Mouse (Mus musculus) midbrain, embryonic 15.5 days (tissue): ENCODE measurements at regions not wholly inside any gene's neighbourhood (a gene's known extent, or its start where the extent isn't known, plus 50 kb on each side); places are given as distances from the start of the nearest gene placed in this dataset.
A peak's percentile ranks its signal among the peaks of the same experiment; 100 is the strongest.

Experiments used
- ATAC-seq: fragments of 200-750 bp; cut with Nextera tagmentation; replicated peaks from 2 replicates; pipeline ENCODE4 v1.8.0; 2017; ENCODE audit warnings: moderate TSS enrichment
- H3K27ac ChIP-seq: fragments of 300-500 bp; sonication (generic); 2 replicates; pipeline ENCODE4 v1.5.1; 2015; ENCODE audit warnings: mild to moderate bottlenecking, inconsistent platforms
- H3K27me3 ChIP-seq: fragments of 300-500 bp; sonication (generic); replicated peaks from 2 replicates; pipeline ENCODE4 v1.6.1; 2015; ENCODE audit warnings: inconsistent platforms
- H3K36me3 ChIP-seq: fragments of 300-500 bp; sonication (generic); replicated peaks from 2 replicates; pipeline ENCODE4 v1.6.1; 2015; ENCODE audit warnings: inconsistent platforms
- H3K4me1 ChIP-seq: fragments of 300-500 bp; sonication (generic); 2 replicates; pipeline ENCODE4 v1.6.1; 2015; ENCODE audit warnings: inconsistent platforms
- H3K4me2 ChIP-seq: fragments of 300-500 bp; sonication (generic); 2 replicates; pipeline ENCODE4 v1.6.1; 2015; ENCODE audit warnings: inconsistent platforms, mild to moderate bottlenecking, moderate library complexity
- H3K4me3 ChIP-seq: fragments of 300-500 bp; sonication (generic); 2 replicates; pipeline ENCODE4 v1.5.1; 2015; ENCODE audit warnings: mild to moderate bottlenecking, inconsistent platforms
- H3K9ac ChIP-seq: fragments of 300-500 bp; sonication (generic); 2 replicates; pipeline ENCODE4 v1.6.1; 2015; ENCODE audit warnings: mild to moderate bottlenecking, inconsistent platforms
- H3K9me3 ChIP-seq: fragments of 300-500 bp; sonication (generic); 2 replicates; pipeline ENCODE4 v1.6.1; 2016; ENCODE audit warnings: inconsistent platforms
- WGBS: fragments of 180-500 bp; shearing (Covaris S2); methylation state at CpG from one replicate; pipeline ENCODE4 v1.1.7; 2015; ENCODE audit warnings: mixed read lengths; 5-methylcytosine and 5-hydroxymethylcytosine counted together

DNA sequence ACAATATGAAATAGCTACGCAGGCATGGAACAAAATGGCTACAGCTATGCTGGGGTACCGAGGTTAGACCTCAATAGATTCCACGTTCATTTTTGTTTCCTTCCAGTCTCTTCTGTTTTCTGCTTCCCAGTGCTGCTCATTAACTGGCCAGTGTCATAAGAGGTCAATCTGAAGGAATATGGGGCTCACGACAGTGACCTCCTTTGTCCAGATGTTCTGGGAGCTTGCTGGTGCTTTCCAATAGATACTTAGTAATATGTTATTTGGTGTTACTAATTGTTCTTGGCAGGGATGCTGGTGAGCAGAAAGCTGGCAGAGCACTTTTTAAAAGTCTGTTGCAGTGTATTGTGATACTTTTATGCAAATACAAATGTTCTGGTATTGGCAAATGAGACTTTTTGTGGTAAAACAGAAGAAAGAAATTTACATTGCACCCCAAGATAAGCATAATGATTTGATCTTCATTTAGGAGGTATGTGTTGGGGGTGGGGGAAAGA lies 95.8 kb upstream of the Arg1 start:
- H3K27ac ChIP-seq: no peak overlapping the region
- H3K4me2 ChIP-seq: no peak overlapping the region
- no peaks in the 10 kb centered on the region for H3K9me3 ChIP-seq
- H3K36me3 ChIP-seq: no peaks in the 10 kb centered on the region
- no peaks in the 10 kb centered on the region for H3K27me3 ChIP-seq
- WGBS: 84% methylated on average over 4 of the region's 4 CpGs
- H3K4me3 ChIP-seq: no peak overlapping the region
- H3K4me1 ChIP-seq: no peaks in the 10 kb centered on the region
- ATAC-seq: no peak
- no peak overlapping the region for H3K9ac ChIP-seq

DNA sequence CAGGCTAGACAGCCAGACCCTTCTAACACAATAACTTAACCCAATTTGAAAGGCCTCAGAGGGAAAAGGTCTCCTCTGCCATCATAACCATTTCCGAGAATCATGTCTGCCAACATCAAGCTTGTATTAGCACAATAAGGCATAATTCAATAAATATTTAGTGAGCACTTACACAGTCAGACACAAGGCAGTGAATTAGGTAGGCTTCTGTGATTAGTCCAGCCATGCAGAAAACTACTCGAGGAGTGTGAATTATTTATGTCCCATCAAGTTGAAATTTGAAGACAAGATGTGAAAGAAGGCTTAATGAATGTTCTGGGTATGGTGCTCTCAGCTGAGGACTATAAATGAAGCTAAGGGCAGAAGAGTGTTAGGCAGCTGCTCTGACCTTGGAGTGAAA lies 91.7 kb upstream of the Arg1 start:
- Histone ChIP-seq H3K27me3 (no peaks in the 10 kb centered on the region), H3K4me3 (no peak overlapping the region), H3K4me2 (no peak overlapping the region), H3K9me3 (no peaks in the 10 kb centered on the region), H3K4me1 (no peaks in the 10 kb centered on the region), H3K36me3 (no peaks in the 10 kb centered on the region), H3K27ac (no peak overlapping the region), H3K9ac (no peak overlapping the region)
- ATAC-seq: no peak
- WGBS: 43% methylated on average over 2 of the region's 2 CpGs

DNA sequence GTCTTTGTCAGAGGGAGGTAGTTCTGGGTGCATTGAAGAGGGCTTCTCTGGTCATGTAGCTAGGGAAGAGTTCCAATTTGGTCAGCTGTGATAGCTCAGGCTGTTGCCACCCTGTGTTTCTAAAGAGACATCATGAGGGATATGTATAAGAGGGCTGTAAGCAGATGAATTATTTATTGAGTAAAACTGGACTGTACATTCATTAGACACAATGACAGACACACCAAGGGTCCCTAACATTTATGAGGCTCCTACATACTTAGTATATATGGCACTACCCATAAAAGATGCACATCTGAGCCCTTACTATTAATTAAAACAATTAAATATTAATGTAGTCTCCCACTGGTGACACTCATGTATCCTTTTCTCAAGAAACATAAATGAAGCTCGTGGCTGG lies 90.6 kb upstream of the Arg1 start:
- ATAC-seq: no peak
- no peak overlapping the region for H3K4me2 ChIP-seq
- no peaks in the 10 kb centered on the region for H3K27me3 ChIP-seq
- H3K36me3 ChIP-seq: no peaks in the 10 kb centered on the region
- H3K9ac ChIP-seq: no peak overlapping the region
- H3K4me3 ChIP-seq: no peak overlapping the region
- WGBS: 56% methylated on average over 1 of the region's 1 CpGs
- no peaks in the 10 kb centered on the region for H3K4me1 ChIP-seq
- H3K27ac ChIP-seq: no peak overlapping the region
- H3K9me3 ChIP-seq: no peaks in the 10 kb centered on the region

DNA sequence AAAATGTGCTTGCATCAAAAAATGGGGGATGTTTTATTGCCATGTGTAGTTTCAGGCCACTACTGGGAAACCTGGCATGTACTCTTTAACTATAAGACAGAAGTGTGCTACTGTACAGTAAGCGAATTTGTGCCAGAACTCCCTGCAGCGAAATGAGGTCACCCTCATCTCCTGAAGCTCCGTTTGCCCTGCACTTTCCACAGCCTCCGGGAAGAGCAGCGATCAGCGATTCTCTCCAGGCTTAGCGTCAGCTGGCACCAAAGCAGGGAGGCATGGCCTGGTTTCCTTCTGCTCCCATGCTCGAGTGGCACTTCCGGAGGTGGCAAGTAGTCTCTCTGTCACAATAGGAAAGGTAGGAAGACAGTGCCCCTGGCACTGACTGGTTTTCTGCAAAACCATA lies 88.8 kb upstream of the Arg1 start:
- 77% methylated on average over 9 of the region's 9 CpGs for WGBS
- H3K36me3 ChIP-seq: no peaks in the 10 kb centered on the region
- H3K27ac ChIP-seq: no peak overlapping the region
- H3K4me2 ChIP-seq: no peak overlapping the region
- H3K4me3 ChIP-seq: no peak overlapping the region
- no peaks in the 10 kb centered on the region for H3K9me3 ChIP-seq
- H3K27me3 ChIP-seq: no peaks in the 10 kb centered on the region
- no peaks in the 10 kb centered on the region for H3K4me1 ChIP-seq
- ATAC-seq: no peak
- H3K9ac ChIP-seq: no peak overlapping the region

DNA sequence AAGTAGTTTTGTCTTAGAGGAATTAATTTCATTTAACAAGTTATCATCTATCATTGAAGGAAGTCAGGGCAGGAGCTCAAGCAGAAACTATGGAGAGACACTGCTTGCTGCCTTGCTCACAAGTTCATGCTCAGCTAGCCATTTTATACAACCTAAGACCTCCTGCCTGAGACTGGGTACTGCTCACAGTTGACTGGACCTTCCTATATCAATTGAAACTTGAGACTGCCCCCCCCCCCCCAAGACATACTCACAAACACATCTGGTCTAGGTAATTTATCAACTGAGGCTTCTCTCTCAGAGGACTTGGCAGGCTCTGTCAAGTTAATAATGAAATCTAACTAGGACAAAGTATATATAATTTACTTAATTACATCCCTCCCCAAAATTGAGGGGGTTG lies 84.8 kb upstream of the Arg1 start:
- no peak for ATAC-seq
- H3K36me3 ChIP-seq: no peaks in the 10 kb centered on the region
- H3K4me3 ChIP-seq: no peak overlapping the region
- no peak overlapping the region for H3K9ac ChIP-seq
- H3K27ac ChIP-seq: no peak overlapping the region
- no peak overlapping the region for H3K4me2 ChIP-seq
- H3K9me3 ChIP-seq: no peaks in the 10 kb centered on the region
- H3K27me3 ChIP-seq: no peaks in the 10 kb centered on the region
- H3K4me1 ChIP-seq: no peaks in the 10 kb centered on the region

DNA sequence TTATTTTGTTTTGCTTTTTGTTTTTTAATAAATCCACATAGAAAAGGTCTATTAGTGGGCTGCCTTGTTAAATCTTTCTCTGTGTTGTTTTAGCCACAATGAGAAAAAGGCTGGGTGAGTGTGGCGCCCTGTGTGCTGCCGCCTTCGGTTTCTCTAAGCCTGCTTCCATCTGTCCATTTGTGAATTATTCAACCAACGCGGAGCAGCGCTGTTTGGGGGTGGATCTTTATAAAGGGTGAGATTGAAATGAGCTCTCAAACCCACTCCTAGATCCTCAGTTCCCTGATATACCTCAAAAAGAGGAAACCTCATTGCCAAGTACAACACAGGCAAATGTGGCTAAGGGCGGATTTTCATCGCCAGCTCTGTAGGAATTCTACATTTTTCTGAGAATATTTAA lies 74.0 kb upstream of the Arg1 start:
- H3K9me3 ChIP-seq: no peaks in the 10 kb centered on the region
- no peaks in the 10 kb centered on the region for H3K4me1 ChIP-seq
- no peak; the same call in 1 of the 2 replicates for ATAC-seq
- H3K4me3 ChIP-seq: no peak overlapping the region
- H3K36me3 ChIP-seq: no peaks in the 10 kb centered on the region
- no peak overlapping the region for H3K27ac ChIP-seq
- 64% methylated on average over 8 of the region's 8 CpGs for WGBS
- H3K4me2 ChIP-seq: no peak overlapping the region
- H3K27me3 ChIP-seq: no peaks in the 10 kb centered on the region
- no peak overlapping the region for H3K9ac ChIP-seq

DNA sequence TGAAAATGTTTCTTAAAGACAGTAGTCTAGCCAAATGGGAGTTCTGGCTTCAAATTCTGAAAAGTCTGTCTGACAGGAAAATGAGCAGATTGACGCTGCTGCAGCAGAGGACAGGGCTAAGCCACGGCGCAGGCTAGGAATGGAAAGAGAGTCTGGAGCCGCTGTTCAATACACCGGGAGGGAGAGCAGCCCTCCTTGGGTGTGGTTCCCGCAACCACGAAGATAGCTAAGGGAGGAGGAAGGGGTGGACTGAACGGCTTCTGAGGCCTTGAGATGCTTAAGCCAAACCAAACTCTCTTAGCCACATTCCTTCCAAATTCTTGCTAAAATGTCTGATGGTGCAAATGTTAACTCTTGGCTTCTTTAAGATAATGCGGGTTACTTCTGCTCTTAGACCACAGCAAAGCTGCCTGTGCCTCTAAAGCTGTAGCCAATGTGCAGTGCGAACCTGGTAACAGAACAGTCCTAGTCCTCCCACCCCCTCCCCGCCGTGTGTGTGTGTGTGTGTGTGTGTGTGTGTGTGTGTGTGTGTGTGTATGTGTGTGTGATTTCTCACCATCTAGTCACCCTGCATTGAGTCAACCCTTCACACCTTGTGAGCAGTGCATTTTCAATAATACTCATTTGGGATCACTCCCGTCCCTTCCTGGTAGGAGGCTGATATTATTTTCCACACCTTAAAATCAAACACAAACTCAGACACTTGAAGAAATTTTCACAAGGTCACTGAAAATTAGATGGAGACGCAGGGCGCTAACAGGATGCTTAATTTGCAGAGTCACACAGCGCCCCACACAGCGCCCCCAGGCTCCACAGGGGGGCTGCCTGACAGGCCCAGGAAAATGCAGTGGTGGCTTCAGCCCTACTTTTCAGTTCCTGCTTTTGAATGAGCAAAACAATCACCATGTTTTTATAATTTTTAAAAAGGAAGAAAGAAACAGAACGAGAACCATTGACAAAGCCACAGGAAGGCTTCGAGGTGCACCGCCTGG lies 73.2 kb upstream of the Arg1 start:
- WGBS: 74% methylated on average over 20 of the region's 20 CpGs
- ATAC-seq: peak; percentile 49; the same call in 1 of the 2 replicates
- H3K27ac ChIP-seq: no peak overlapping the region

DNA sequence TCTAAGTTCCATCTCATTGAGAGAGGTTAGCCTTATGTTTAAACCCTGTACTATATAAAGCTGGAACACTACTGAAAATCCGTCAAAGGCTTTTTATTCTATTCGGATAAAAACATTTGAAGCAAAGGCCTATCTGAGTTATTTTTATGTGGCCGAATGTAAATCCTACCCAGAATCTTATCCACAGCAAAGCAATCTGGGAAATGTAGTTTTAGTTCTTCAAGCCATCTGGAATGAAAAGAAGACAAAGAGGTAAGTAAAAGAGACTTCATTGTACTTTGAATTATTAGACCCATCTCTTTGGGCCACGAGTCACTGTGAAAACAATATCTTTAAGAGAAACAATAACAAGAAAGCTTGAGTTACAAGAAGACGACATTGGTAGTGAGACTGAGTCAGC lies 72.5 kb upstream of the Arg1 start:
- H3K4me2 ChIP-seq: no peak overlapping the region
- no peaks in the 10 kb centered on the region for H3K9me3 ChIP-seq
- no peaks in the 10 kb centered on the region for H3K4me1 ChIP-seq
- H3K4me3 ChIP-seq: no peak overlapping the region
- H3K9ac ChIP-seq: no peak overlapping the region
- no peak overlapping the region for H3K27ac ChIP-seq
- H3K27me3 ChIP-seq: no peaks in the 10 kb centered on the region
- WGBS: 84% methylated on average over 5 of the region's 5 CpGs
- no peak for ATAC-seq
- no peaks in the 10 kb centered on the region for H3K36me3 ChIP-seq

More for the DNA sequence above, 73.2 kb upstream of the Arg1 start:
- Histone ChIP-seq H3K36me3 (no peaks in the 10 kb centered on the region), H3K4me3 (no peak overlapping the region), H3K27me3 (no peaks in the 10 kb centered on the region), H3K9me3 (no peaks in the 10 kb centered on the region), H3K4me2 (no peak overlapping the region), H3K9ac (no peak overlapping the region), H3K4me1 (no peaks in the 10 kb centered on the region)

DNA sequence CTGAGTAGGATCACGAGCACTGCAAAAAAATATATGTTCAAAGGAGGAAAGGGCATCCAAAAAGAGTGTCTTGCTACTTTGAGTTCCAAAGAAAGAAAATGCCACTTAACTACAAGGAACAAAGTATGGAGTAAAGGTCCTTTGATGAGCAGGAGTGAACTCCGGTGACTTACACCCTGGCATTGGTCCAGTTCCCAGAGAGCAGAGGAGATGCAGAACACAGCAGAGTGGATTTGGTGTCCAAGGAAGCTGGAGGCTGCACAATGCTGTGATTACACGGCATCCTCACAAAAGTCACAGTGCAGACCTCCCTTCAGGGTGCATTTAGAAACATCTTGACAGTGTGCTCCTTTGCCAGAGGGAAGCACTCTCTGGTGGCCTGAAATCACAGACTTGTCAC lies 70.4 kb upstream of the Arg1 start:
- no peak overlapping the region for H3K9ac ChIP-seq
- 82% methylated on average over 3 of the region's 3 CpGs for WGBS
- no peak overlapping the region for H3K4me2 ChIP-seq
- no peak for ATAC-seq
- H3K27ac ChIP-seq: no peak overlapping the region
- no peaks in the 10 kb centered on the region for H3K4me1 ChIP-seq
- no peaks in the 10 kb centered on the region for H3K9me3 ChIP-seq
- no peak overlapping the region for H3K4me3 ChIP-seq
- H3K27me3 ChIP-seq: no peaks in the 10 kb centered on the region
- no peaks in the 10 kb centered on the region for H3K36me3 ChIP-seq

DNA sequence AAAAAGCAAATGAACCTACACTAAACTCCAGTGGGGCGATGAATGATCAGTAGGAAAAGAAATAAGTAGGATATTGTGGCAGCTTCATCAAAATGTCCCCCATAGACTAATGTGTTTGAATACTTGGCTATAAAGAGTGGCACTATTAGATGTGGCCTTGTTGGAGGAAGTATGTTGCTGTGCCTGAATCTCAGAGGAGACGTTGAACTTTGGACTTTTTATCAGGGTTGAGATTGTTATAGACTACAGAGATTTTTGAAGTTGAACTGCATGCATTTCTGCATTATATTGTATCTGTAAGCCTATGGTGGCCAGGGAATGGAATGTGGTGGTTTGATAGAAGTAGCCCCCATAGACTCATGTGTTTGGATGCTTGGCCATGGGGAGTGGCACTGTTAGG lies 68.5 kb upstream of the Arg1 start:
- Histone ChIP-seq H3K9ac (no peak overlapping the region), H3K4me3 (no peak overlapping the region), H3K27me3 (no peaks in the 10 kb centered on the region), H3K9me3 (no peaks in the 10 kb centered on the region), H3K4me2 (no peak overlapping the region), H3K4me1 (no peaks in the 10 kb centered on the region), H3K27ac (no peak overlapping the region), H3K36me3 (no peaks in the 10 kb centered on the region)
- WGBS: 94% methylated on average over 2 of the region's 2 CpGs
- no peak for ATAC-seq

DNA sequence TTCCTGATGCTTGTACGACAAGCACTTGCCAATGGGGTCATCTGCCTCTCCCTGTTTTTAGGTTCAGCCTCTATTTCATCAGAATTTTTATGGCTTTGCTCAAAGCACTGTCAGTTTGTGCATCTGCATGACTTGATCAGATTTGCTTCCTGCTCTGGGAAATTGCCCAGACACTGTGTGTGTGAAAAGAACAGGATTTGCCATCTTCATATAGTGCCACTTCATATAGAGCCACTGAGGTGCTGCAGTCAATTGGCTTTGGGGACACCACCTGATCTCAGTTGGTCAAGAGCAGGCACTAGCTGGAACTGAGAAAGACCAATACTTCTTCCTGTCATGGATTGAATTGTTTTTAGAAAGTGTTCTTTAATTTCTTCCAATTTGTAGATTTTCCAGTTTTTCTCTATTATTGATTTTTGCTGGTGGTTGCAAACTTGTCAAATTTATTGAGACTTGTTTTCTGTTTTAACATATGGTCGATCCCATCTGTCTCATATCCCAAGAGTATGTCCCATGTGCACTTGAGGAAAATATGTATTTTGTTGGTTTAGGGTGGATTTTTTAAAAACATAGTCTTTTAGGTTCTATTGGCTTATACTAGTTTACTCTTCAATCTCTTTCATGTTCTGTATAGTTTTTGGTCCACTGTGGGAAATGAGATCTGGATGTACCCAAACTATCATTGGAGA lies 62.8 kb upstream of the Arg1 start:
- Histone ChIP-seq H3K36me3 (no peaks in the 10 kb centered on the region), H3K4me1 (no peaks in the 10 kb centered on the region), H3K4me3 (no peak overlapping the region), H3K9ac (no peak overlapping the region), H3K9me3 (no peaks in the 10 kb centered on the region), H3K4me2 (no peak overlapping the region), H3K27ac (no peak overlapping the region), H3K27me3 (no peaks in the 10 kb centered on the region)
- ATAC-seq: no peak
- WGBS: 87% methylated on average over 2 of the region's 2 CpGs

DNA sequence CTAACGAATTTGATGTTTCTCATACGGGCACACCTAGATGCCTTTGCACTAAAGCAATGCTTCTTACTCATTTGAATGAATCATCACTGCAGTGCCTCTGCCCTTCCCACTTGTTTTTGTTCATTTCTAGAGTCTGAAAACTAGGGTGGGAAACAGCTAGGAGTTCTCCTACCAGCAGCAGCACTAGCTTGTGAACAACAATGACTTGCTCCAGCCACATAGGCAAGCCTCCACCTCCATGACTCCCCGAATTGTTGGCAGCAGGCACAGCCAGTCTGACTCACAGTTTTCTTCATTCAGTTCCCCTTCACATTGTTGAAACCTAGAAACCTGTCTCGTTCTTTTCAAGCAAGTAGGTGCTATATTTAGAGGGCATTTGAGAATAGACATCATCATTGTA lies 57.5 kb upstream of the Arg1 start:
- H3K9ac ChIP-seq: no peak overlapping the region
- H3K27ac ChIP-seq: no peak overlapping the region
- no peaks in the 10 kb centered on the region for H3K4me1 ChIP-seq
- no peaks in the 10 kb centered on the region for H3K27me3 ChIP-seq
- H3K4me3 ChIP-seq: no peak overlapping the region
- ATAC-seq: no peak
- 91% methylated on average over 4 of the region's 4 CpGs for WGBS
- H3K9me3 ChIP-seq: no peaks in the 10 kb centered on the region
- H3K4me2 ChIP-seq: no peak overlapping the region
- H3K36me3 ChIP-seq: no peaks in the 10 kb centered on the region
